Mouse (Mus musculus): ENCODE results near the gene Dram1.

GRCm38 (mm10) chr10:88356983-88357559 lies 21.8 kb downstream of the Dram1 start:
- TF ChIP-seq RCOR1 (conservative IDR thresholded peaks at IDR 0.05; ENCODE audit: low read depth, low read length) (no peak), POLR2AphosphoS2 (IDR thresholded peaks at IDR 0.05; ENCODE audit: low read depth, low read length) (no peak), MAX (IDR thresholded peaks at IDR 0.05; ENCODE audit: low read length) (no peak), E2F4 (IDR thresholded peaks at IDR 0.05; ENCODE audit: insufficient replicate concordance, low read depth, low read length) (no peak), NRF1 (IDR thresholded peaks at IDR 0.05; ENCODE audit: low read depth, low read length) (no peak), CTCF (conservative IDR thresholded peaks at IDR 0.05 in 1 of 2, IDR thresholded peaks at IDR 0.05 in 1 of 2; ENCODE audit: low read depth in 2 of 2, low read length in 2 of 2) (no peak), POLR2A (IDR thresholded peaks at IDR 0.05; ENCODE audit: low read depth, low read length) (no peak), MAFK (IDR thresholded peaks at IDR 0.05; ENCODE audit: insufficient replicate concordance, low read length) (no peak), CHD2 (IDR thresholded peaks at IDR 0.05; ENCODE audit: low read length) (no peak), EP300 (IDR thresholded peaks at IDR 0.05; ENCODE audit: low read length) (no peak)

Data from CH12.LX (cell line).